In the genomic region with DNA sequence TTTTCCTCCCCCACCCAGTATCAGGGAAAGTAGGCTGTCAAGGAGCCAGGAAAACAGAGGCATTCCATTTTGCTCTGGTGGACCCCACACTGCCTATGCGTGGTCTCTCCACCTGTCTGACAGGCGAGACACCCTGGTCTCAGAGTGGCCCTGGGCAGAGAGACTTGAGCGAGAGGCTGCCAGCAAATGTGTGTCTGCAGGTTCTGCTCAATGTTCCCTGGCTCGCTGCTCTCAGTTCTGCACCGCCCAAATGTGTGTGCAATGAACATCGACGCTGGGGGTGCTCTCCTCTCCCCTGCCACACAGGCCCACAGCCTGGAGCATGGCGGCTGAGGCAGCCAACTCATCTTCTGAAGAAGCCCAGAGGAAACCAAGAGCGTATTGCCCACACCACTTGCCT, we compare ENCODE assay signal across 19 mouse cellular contexts.
DNase-seq lines count a peak whose midpoint lies in the region; ATAC-seq lines count a peak whose summit lies in the region.
"Had no signal": no experiment of that assay in that cellular context is flagged by ENCODE, and none has a peak within 500 bp of the region (broad histone marks: within the 10 kb centered on the region; RNA-seq: fewer than 3 reads in every experiment).

No protein-coding gene starts in this region.

- H3K36me3 ChIP-seq in forebrain, embryonic 16.5 days (ENCODE audit: control insufficient read depth, insufficient read depth) = no peaks in the 10 kb centered on the region
- no peaks in the 10 kb centered on the region for H3K36me3 ChIP-seq in forebrain, embryonic 12.5 days (replicated peaks)
- H3K36me3 ChIP-seq: hindbrain, embryonic 15.5 days; midbrain, embryonic 15.5 days had no signal

- H3K4me3 ChIP-seq in forebrain, embryonic 16.5 days (replicated peaks; ENCODE audit: low read length) = no peak overlapping the region
- no peak overlapping the region for H3K4me3 ChIP-seq in forebrain, embryonic 12.5 days (replicated peaks)
- H3K4me3 ChIP-seq: heart, adult 2 months; hindbrain, embryonic 15.5 days; midbrain, embryonic 15.5 days had no signal

- no peak overlapping the region for H3K4me2 ChIP-seq in forebrain, embryonic 16.5 days (ENCODE audit: low read length)
- no peak overlapping the region for H3K4me2 ChIP-seq in forebrain, embryonic 12.5 days
- H3K4me2 ChIP-seq: hindbrain, embryonic 15.5 days; liver, embryonic 11.5 days; lung, embryonic 14.5 days; midbrain, embryonic 15.5 days had no signal

- H3K27ac ChIP-seq in forebrain, embryonic 16.5 days (ENCODE audit: low read length) = peak overlapping the region; percentile 50; the same call in 1 of the 2 replicates
- H3K27ac ChIP-seq in forebrain, embryonic 12.5 days = no peak overlapping the region
- H3K27ac ChIP-seq: heart, adult 2 months; hindbrain, embryonic 15.5 days; macrophage; midbrain, embryonic 15.5 days had no signal

- 86% methylated on average over 9 of the region's 9 CpGs for WGBS in forebrain, embryonic 16.5 days
- 88% methylated on average over 9 of the region's 9 CpGs for WGBS in forebrain, embryonic 12.5 days

- peak; percentile 66 for DNase-seq in layer of hippocampus, adult 9-11 months
- no peak for DNase-seq in layer of hippocampus, adult 9-10 months (ENCODE audit: low spot score)
- DNase-seq in left cerebral cortex, postnatal 14 days (ENCODE audit: low spot score in 2 of 2) = peak; percentile 56 to 61
- DNase-seq in liver = no peak
- no peak for DNase-seq in heart, postnatal 10 days
- DNase-seq: adrenal gland, adult 2 months; gastrocnemius, postnatal 10 days; heart, adult 2 months; kidney, adult 11 months; kidney, postnatal 25 days; lung, embryonic 14.5 days; thymus, adult 2 months had no signal

- H3K9ac ChIP-seq in forebrain, embryonic 16.5 days (replicated peaks; ENCODE audit: low read depth, low read length) = no peak overlapping the region
- H3K9ac ChIP-seq in forebrain, embryonic 12.5 days = no peak overlapping the region
- H3K9ac ChIP-seq: hindbrain, embryonic 15.5 days; lung, embryonic 14.5 days; midbrain, embryonic 15.5 days had no signal

- H3K27me3 ChIP-seq in forebrain, embryonic 16.5 days (replicated peaks; ENCODE audit: control insufficient read depth, insufficient read depth, low read length) = no peaks in the 10 kb centered on the region
- no peaks in the 10 kb centered on the region; the same call in 1 of the 2 replicates for H3K27me3 ChIP-seq in forebrain, embryonic 12.5 days
- H3K27me3 ChIP-seq: hindbrain, embryonic 15.5 days; midbrain, embryonic 15.5 days had no signal

- intact Hi-C loops in left cerebral cortex, postnatal 14 days (cut with DNase I) = no loop called here
- intact Hi-C loops in heart, postnatal 10 days (cut with DNase I) = no loop called here

- peaks cover 33% of the 10 kb centered on the region for H3K4me1 ChIP-seq in forebrain, embryonic 16.5 days (replicated peaks; ENCODE audit: control insufficient read depth, insufficient read depth, low read length)
- peaks cover 15% of the 10 kb centered on the region for H3K4me1 ChIP-seq in forebrain, embryonic 12.5 days

- no peaks in the 10 kb centered on the region for H3K9me3 ChIP-seq in forebrain, embryonic 16.5 days (ENCODE audit: control insufficient read depth, low read length)
- H3K9me3 ChIP-seq in forebrain, embryonic 12.5 days = no peaks in the 10 kb centered on the region
- H3K9me3 ChIP-seq: G1E; hindbrain, embryonic 15.5 days; midbrain, embryonic 15.5 days had no signal

- ATAC-seq in forebrain, embryonic 16.5 days = no peak
- ATAC-seq in forebrain, embryonic 12.5 days (ENCODE audit: low FRiP score) = no peak
- ATAC-seq: midbrain, embryonic 15.5 days had no signal

Comparison
In these comparisons a context has a peak if more than half of its experiments do, and no peak if none do; other contexts are left out.
1. DNase-seq: peak in layer of hippocampus, adult 9-11 months (single experiment) and left cerebral cortex, postnatal 14 days (2 of 2); none in layer of hippocampus, adult 9-10 months (single experiment), liver (single experiment) and heart, postnatal 10 days (0 of 2).